Mouse (Mus musculus) cerebellum, adult 2 months (tissue): ENCODE results near the gene Tph1.

ENCODE experiments used
- CTCF ChIP-seq: fragments of 200-500 bp; IDR thresholded peaks from 2 replicates; pipeline ENCODE4 v1.5.1; 2011; ENCODE audit warnings: low read depth, mild to moderate bottlenecking, control low read depth, low read length, moderate library complexity, borderline replicate concordance; ENCODE audit not compliant: insufficient read depth
- POLR2A ChIP-seq: fragments of 200-500 bp; IDR thresholded peaks from 2 replicates; pipeline ENCODE4 v1.6.1; 2011; ENCODE audit warnings: low read length, control low read depth, borderline replicate concordance; ENCODE audit not compliant: insufficient read depth

- TF ChIP-seq CTCF (peak; percentile 6; the same call in 1 of the 2 replicates), POLR2A (no peak)
Observed at GRCm38 (mm10) chr7:46628375-46628975, 43.9 kb downstream of the Tph1 start.
